Mouse (Mus musculus) liver, postnatal 0 days (tissue): ENCODE data around the gene Zbtb9.

ENCODE experiments used
- CTCF ChIP-seq: sonication (generic); IDR thresholded peaks from 2 replicates; pipeline ENCODE4 v1.5.1; 2016; ENCODE audit warnings: antibody characterized with exemption, low read depth
- EP300 ChIP-seq: IDR thresholded peaks from 2 replicates; pipeline ENCODE4 v1.6.1; 2016; ENCODE audit warnings: antibody characterized with exemption, low read depth, mild to moderate bottlenecking

GRCm38 (mm10) chr17:26950560-26951288 is 22.2 kb upstream of the Zbtb9 start:
- TF ChIP-seq CTCF, result no peak
- no peak for TF ChIP-seq EP300
